Mouse (Mus musculus) MEL (cell line): ENCODE measurements at regions not wholly inside any gene's neighbourhood (a gene's known extent, or its start where the extent isn't known, plus 50 kb on each side); places are given as distances from the start of the nearest gene placed in this dataset.

Experiments used
- DNase-seq: peaks from one replicate; pipeline ENCODE4 v3.0.0; 2011; ENCODE audit warnings: low read depth, low spot score
- H3K27ac ChIP-seq: 2 replicates; pipeline ENCODE4 v1.5.1; 2012; ENCODE audit warnings: low read depth, mild to moderate bottlenecking, control low read depth, low read length, moderate library complexity; ENCODE audit not compliant: control insufficient read depth
- H3K27me3 ChIP-seq, 2 experiments: fragments of 150-350 bp in 1 of 2; sonication (generic) in 1 of 2; 2 replicates each; pipeline ENCODE4 v1.6.1; 2012; ENCODE audit warnings: low read length in 2 of 2, mild to moderate bottlenecking in 2 of 2, improper control_type of control experiment in 1 of 2, moderate library complexity in 1 of 2; ENCODE audit not compliant: insufficient read depth in 2 of 2, control insufficient read depth in 1 of 2
- H3K36me3 ChIP-seq, 2 experiments: 2 replicates each; pipeline ENCODE4 v1.6.1; 2012 to 2014; ENCODE audit warnings: low read length in 2 of 2, improper control_type of control experiment in 1 of 2, inconsistent platforms in 1 of 2, mild to moderate bottlenecking in 1 of 2; ENCODE audit not compliant: insufficient read depth in 2 of 2, control insufficient read depth in 1 of 2
- H3K4me1 ChIP-seq, 2 experiments: fragments of 150-350 bp in 1 of 2; sonication (generic) in 1 of 2; 2 replicates each; pipeline ENCODE4 v1.6.1; 2012; ENCODE audit warnings: low read length in 2 of 2, improper control_type of control experiment in 1 of 2, mild to moderate bottlenecking in 1 of 2; ENCODE audit not compliant: insufficient read depth in 2 of 2, control insufficient read depth in 1 of 2
- H3K4me3 ChIP-seq, 2 experiments: fragments of 150-350 bp in 1 of 2; sonication (generic) in 1 of 2; 2 replicates each; pipeline ENCODE4 v1.5.1; 2012; ENCODE audit warnings: low read depth in 2 of 2, low read length in 2 of 2, mild to moderate bottlenecking in 2 of 2, moderate library complexity in 2 of 2, control low read depth in 1 of 2, improper control_type of control experiment in 1 of 2; ENCODE audit not compliant: control insufficient read depth in 1 of 2, insufficient read depth in 1 of 2
- H3K79me2 ChIP-seq: 2 replicates; pipeline ENCODE4 v1.6.1; 2012; ENCODE audit warnings: mild to moderate bottlenecking, low read length, moderate library complexity; ENCODE audit not compliant: control insufficient read depth, poor library complexity, insufficient read depth
- H3K9ac ChIP-seq: 2 replicates; pipeline ENCODE4 v1.6.1; 2012; ENCODE audit warnings: low read depth, mild to moderate bottlenecking, control low read depth, low read length, moderate library complexity; ENCODE audit not compliant: control insufficient read depth, poor library complexity, severe bottlenecking
- H3K9me3 ChIP-seq: fragments of 150-350 bp; sonication (generic); replicated peaks from 2 replicates; pipeline ENCODE4 v1.6.1; 2012; ENCODE audit warnings: mild to moderate bottlenecking, low read length, improper control_type of control experiment, moderate library complexity; ENCODE audit not compliant: insufficient read depth
- CTCF ChIP-seq, 3 experiments: IDR thresholded peaks in 2 of 3; conservative IDR thresholded peaks in 1 of 3; 2 replicates each; pipeline ENCODE4 v1.5.1; 2011 to 2012; ENCODE audit warnings: low read length in 3 of 3, low read depth in 2 of 3, mild to moderate bottlenecking in 2 of 3, improper control_type of control experiment in 1 of 3, inconsistent platforms in 1 of 3, mixed read lengths in 1 of 3, moderate library complexity in 1 of 3; ENCODE audit not compliant: control insufficient read depth in 1 of 3, insufficient read depth in 1 of 3, poor library complexity in 1 of 3, severe bottlenecking in 1 of 3
- EP300 ChIP-seq, 2 experiments: IDR thresholded peaks; 2 replicates each; pipeline ENCODE4 v1.6.1; 2011; ENCODE audit warnings: improper control_type of control experiment in 2 of 2, low read length in 2 of 2, low read depth in 1 of 2, mild to moderate bottlenecking in 1 of 2
- GABPA ChIP-seq: IDR thresholded peaks from 2 replicates; pipeline ENCODE4 v1.6.1; 2012; ENCODE audit warnings: low read depth, mild to moderate bottlenecking, inconsistent platforms, low read length, improper control_type of control experiment, moderate library complexity
- MAFK ChIP-seq: IDR thresholded peaks from 2 replicates; pipeline ENCODE4 v1.6.1; 2011; ENCODE audit warnings: low read depth, mild to moderate bottlenecking, low read length, improper control_type of control experiment, borderline replicate concordance
- MAZ ChIP-seq: IDR thresholded peaks from 2 replicates; pipeline ENCODE4 v1.6.1; 2012; ENCODE audit warnings: low read depth, mild to moderate bottlenecking, inconsistent platforms, low read length, improper control_type of control experiment
- POLR2A ChIP-seq, 2 experiments: IDR thresholded peaks; 2 replicates each; pipeline ENCODE4 v1.6.1; 2011 to 2012; ENCODE audit warnings: low read length in 2 of 2, mild to moderate bottlenecking in 2 of 2, control low read depth in 1 of 2, improper control_type of control experiment in 1 of 2, low read depth in 1 of 2, moderate library complexity in 1 of 2; ENCODE audit not compliant: control insufficient read depth in 1 of 2, insufficient read depth in 1 of 2, poor library complexity in 1 of 2
- POLR2AphosphoS5 ChIP-seq: IDR thresholded peaks from 2 replicates; pipeline ENCODE4 v1.6.1; 2012; ENCODE audit warnings: low read depth, borderline replicate concordance, mild to moderate bottlenecking, inconsistent platforms, low read length, moderate library complexity, mixed read lengths
- RAD21 ChIP-seq: IDR thresholded peaks from 2 replicates; pipeline ENCODE4 v1.6.1; 2011; ENCODE audit warnings: mild to moderate bottlenecking, low read depth, low read length, improper control_type of control experiment
- SMC3 ChIP-seq: IDR thresholded peaks from 2 replicates; pipeline ENCODE4 v1.6.1; 2011; ENCODE audit warnings: low read depth, low read length, improper control_type of control experiment
- TAL1 ChIP-seq: IDR thresholded peaks from 2 replicates; pipeline ENCODE4 v1.6.1; 2012; ENCODE audit warnings: mild to moderate bottlenecking, inconsistent platforms, low read length, moderate library complexity, mixed read lengths
- UBTF ChIP-seq: IDR thresholded peaks from 2 replicates; pipeline ENCODE4 v1.6.1; 2012; ENCODE audit warnings: low read depth, mild to moderate bottlenecking, inconsistent platforms, low read length, improper control_type of control experiment, moderate library complexity, borderline replicate concordance; ENCODE audit not compliant: insufficient read depth
- ZC3H11A ChIP-seq: IDR thresholded peaks from 2 replicates; pipeline ENCODE4 v1.6.1; 2012; ENCODE audit warnings: low read depth, mild to moderate bottlenecking, inconsistent platforms, low read length, improper control_type of control experiment

GRCm38 (mm10) chr3:23435016-23435415, 1358.6 kb downstream of the Tbl1xr1 start:
- H3K36me3 ChIP-seq, result no peaks in the 10 kb centered on the region
- peak; percentile 65; the same call in 1 of the 2 replicates for TF ChIP-seq MAFK
- no peak for TF ChIP-seq SMC3
- no peak overlapping the region for H3K4me3 ChIP-seq
- no peak for DNase-seq
- no peak overlapping the region for H3K27ac ChIP-seq
- H3K9me3 ChIP-seq, result no peaks in the 10 kb centered on the region
- H3K79me2 ChIP-seq, result no peaks in the 10 kb centered on the region
- no peak overlapping the region for H3K9ac ChIP-seq
- H3K27me3 ChIP-seq, result no peaks in the 10 kb centered on the region
- no peaks in the 10 kb centered on the region for H3K4me1 ChIP-seq

DNA sequence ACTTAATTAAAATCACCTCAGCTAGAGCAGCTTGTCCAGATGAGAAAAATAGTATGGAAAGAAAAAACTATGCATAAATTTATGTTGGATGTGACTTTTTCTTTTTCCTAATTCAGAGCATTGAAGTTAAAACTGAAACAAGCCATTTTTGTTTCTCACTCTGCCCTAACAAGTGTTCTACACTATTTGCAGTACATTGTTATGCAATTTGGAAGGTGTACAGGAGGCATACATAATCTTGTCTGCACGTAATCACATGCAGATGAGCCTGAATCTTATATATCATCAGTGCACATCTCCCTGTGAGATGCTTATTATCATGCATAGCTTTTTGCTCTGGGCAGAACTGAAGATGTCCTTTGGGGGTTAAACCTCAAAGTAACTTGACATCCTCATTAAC, 1381.3 kb downstream of the Tbl1xr1 start:
- no peaks in the 10 kb centered on the region for H3K79me2 ChIP-seq
- peaks cover 0 to 2% of the 10 kb centered on the region in 2 experiments; a peak in 1 of 4 replicates for H3K4me1 ChIP-seq
- TF ChIP-seq POLR2AphosphoS5 (no peak), MAFK (no peak), MAZ (no peak), TAL1 (no peak), ZC3H11A (no peak), POLR2A (IDR thresholded peaks at IDR 0.05; ENCODE audit: control insufficient read depth in 1 of 2, insufficient read depth in 1 of 2, low read depth in 1 of 2, low read length in 2 of 2, poor library complexity in 1 of 2) (no peak), UBTF (no peak), GABPA (no peak)
- DNase-seq, result no peak
- H3K9me3 ChIP-seq, result no peaks in the 10 kb centered on the region
- no peak overlapping the region for H3K4me3 ChIP-seq
- H3K36me3 ChIP-seq, result peaks cover 0 to 3% of the 10 kb centered on the region in 2 experiments; a peak in 1 of 4 replicates
- H3K9ac ChIP-seq, result no peak overlapping the region
- H3K27me3 ChIP-seq, result no peaks in the 10 kb centered on the region
- no peak overlapping the region for H3K27ac ChIP-seq

DNA sequence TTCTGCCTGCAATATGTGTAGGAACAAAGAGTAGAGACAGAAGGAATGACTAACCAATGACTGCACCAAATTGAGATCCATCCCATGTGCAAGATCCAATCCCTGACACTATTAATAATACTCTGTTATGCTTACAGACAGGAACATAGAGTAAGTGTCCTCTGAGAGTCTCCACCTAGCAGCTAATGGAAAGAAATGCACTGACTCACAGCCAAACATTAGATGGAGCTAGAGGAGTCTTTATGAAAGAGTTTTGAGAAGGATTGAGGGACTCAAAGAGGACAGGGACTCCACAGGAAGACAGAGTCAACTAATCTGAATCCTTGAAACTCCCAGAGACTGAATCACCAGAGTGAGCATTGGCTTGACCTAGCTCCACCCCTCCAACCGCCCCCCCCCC, 1423.4 kb downstream of the Tbl1xr1 start:
- H3K36me3 ChIP-seq, result no peaks in the 10 kb centered on the region
- no peak overlapping the region for H3K4me3 ChIP-seq
- H3K79me2 ChIP-seq, result no peaks in the 10 kb centered on the region
- no peak for DNase-seq
- H3K27ac ChIP-seq, result no peak overlapping the region
- no peak overlapping the region for H3K9ac ChIP-seq
- H3K4me1 ChIP-seq, result no peaks in the 10 kb centered on the region
- H3K27me3 ChIP-seq, result no peaks in the 10 kb centered on the region
- peak; percentile 23 for TF ChIP-seq RAD21
- peak; percentile 25; the same call in 1 of the 2 replicates for TF ChIP-seq SMC3
- TF ChIP-seq EP300 (IDR thresholded peaks at IDR 0.05; ENCODE audit: low read depth in 1 of 2, low read length in 2 of 2), result no peak
- TF ChIP-seq CTCF (IDR thresholded peaks at IDR 0.05 in 2 of 3, conservative IDR thresholded peaks at IDR 0.05 in 1 of 3; ENCODE audit: control insufficient read depth in 1 of 3, insufficient read depth in 1 of 3, low read depth in 2 of 3, low read length in 3 of 3, poor library complexity in 1 of 3, severe bottlenecking in 1 of 3), result peak in 1 of 3 experiments; percentile 20; a peak in 2 of 6 replicates
- H3K9me3 ChIP-seq, result no peaks in the 10 kb centered on the region
